ENCODE assay signal across 8 mouse cellular contexts in the genomic region with DNA sequence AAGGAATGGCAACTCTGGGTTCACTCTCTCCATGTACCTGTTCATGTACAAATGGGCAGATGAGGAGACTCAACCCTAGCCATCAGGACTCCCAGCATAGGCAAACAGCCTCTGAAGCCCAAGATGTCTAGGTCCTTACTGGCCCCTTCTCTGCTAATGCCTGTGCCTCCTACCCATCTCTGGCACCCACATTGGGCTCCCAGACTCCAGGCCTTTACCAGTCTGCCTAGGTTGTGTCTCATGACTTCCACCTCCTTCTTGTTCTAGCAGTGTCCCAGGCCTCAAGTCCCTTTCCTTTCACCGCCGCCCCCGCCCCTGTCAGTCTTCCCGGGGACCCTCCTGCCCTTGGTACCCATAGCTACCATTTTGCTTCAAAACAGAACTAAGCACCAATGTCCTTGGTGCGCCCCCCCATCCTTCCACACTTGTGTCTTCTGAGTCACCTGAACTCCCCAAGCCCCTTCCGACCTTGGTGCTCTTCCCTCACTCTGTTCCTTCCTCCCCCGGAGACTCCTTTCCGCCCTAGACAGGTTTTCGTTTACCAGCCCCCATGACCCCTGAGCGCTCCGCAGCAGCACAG. TPM values are rescaled to one million over a fixed set of nuclear protein-coding genes. Genes with fewer than 3 reads are reported as not detected.
DNase-seq lines count a peak whose midpoint lies in the region; ATAC-seq and TF ChIP-seq lines count a peak whose summit lies in the region.

No protein-coding gene starts in this region.

- H3K27ac ChIP-seq in heart, embryonic 11.5 days (ENCODE audit: low read depth, low read length): peak overlapping the region; percentile 81
- H3K27ac ChIP-seq in forebrain, embryonic 12.5 days: no peak overlapping the region
- no peak overlapping the region for H3K27ac ChIP-seq in limb, embryonic 15.5 days

- H3K9ac ChIP-seq in heart, embryonic 11.5 days (ENCODE audit: low read depth, low read length): peak overlapping the region; percentile 89
- H3K9ac ChIP-seq in forebrain, embryonic 12.5 days: peak overlapping the region; percentile 72
- peak overlapping the region; percentile 48 for H3K9ac ChIP-seq in limb, embryonic 15.5 days

- peak overlapping the region; percentile 78 for H3K4me2 ChIP-seq in heart, embryonic 11.5 days
- H3K4me2 ChIP-seq in forebrain, embryonic 12.5 days: peak overlapping the region; percentile 89
- H3K4me2 ChIP-seq in limb, embryonic 15.5 days: peak overlapping the region; percentile 80

- peaks cover 29% of the 10 kb centered on the region for H3K4me1 ChIP-seq in heart, embryonic 11.5 days (ENCODE audit: control insufficient read depth, insufficient read depth, low read length)
- H3K4me1 ChIP-seq in G1E (ENCODE audit: insufficient read depth, low read depth, low read length): peaks cover 15% of the 10 kb centered on the region
- peaks cover 28% of the 10 kb centered on the region for H3K4me1 ChIP-seq in forebrain, embryonic 12.5 days
- peaks cover 38% of the 10 kb centered on the region for H3K4me1 ChIP-seq in limb, embryonic 15.5 days

- peak overlapping the region; percentile 77 for H3K4me3 ChIP-seq in heart, embryonic 11.5 days (ENCODE audit: low read depth, low read length)
- H3K4me3 ChIP-seq in G1E (ENCODE audit: low read depth, low read length): peak overlapping the region; percentile 69; the same call in 1 of the 2 replicates
- peak overlapping the region; percentile 79 for H3K4me3 ChIP-seq in forebrain, embryonic 12.5 days (replicated peaks)
- peak overlapping the region; percentile 76 for H3K4me3 ChIP-seq in limb, embryonic 15.5 days

- ATAC-seq in heart, embryonic 11.5 days (replicated peaks; ENCODE audit: insufficient number of reproducible peaks, low FRiP score, low TSS enrichment): no peak
- ATAC-seq in G1E (ENCODE audit: extremely low read depth, insufficient number of reproducible peaks, low FRiP score, poor library complexity, severe bottlenecking): no peak
- ATAC-seq in forebrain, embryonic 12.5 days (ENCODE audit: low FRiP score): no peak
- no peak for ATAC-seq in limb, embryonic 15.5 days (ENCODE audit: insufficient number of reproducible peaks, low FRiP score, low TSS enrichment, low read depth)
- ATAC-seq in activated CD4-positive, CD25-positive, alpha-beta regulatory T cell, adult 4 months: no peak

- no peak for DNase-seq in heart, adult 18-20 months
- DNase-seq in G1E (ENCODE audit: low spot score): no peak
- DNase-seq in testis, postnatal 10 days (ENCODE audit: low spot score): peak; percentile 47
- DNase-seq in ovary, adult 18-20 months (ENCODE audit: low spot score): no peak

- TF ChIP-seq CTCF in G1E (IDR thresholded peaks at IDR 0.05; ENCODE audit: low read depth, low read length): no peak

- 0 out of 2 replicates have a peak, but pooled peaks cover 2% of the 10 kb centered on the region for H3K27me3 ChIP-seq in heart, embryonic 11.5 days (ENCODE audit: control insufficient read depth, insufficient read depth, low read length)
- H3K27me3 ChIP-seq in G1E (ENCODE audit: insufficient read depth, low read length): peaks cover 44% of the 10 kb centered on the region
- peaks cover 49% of the 10 kb centered on the region for H3K27me3 ChIP-seq in forebrain, embryonic 12.5 days
- 0 out of 2 replicates have a peak, but pooled peaks cover 3% of the 10 kb centered on the region for H3K27me3 ChIP-seq in limb, embryonic 15.5 days

- H3K9me3 ChIP-seq in heart, embryonic 11.5 days (replicated peaks; ENCODE audit: control insufficient read depth, low read length): no peaks in the 10 kb centered on the region
- H3K9me3 ChIP-seq in G1E (replicated peaks): peaks cover 8% of the 10 kb centered on the region; the same call in 1 of the 2 replicates
- H3K9me3 ChIP-seq in forebrain, embryonic 12.5 days: no peaks in the 10 kb centered on the region
- H3K9me3 ChIP-seq in limb, embryonic 15.5 days: no peaks in the 10 kb centered on the region

- no peaks in the 10 kb centered on the region for H3K36me3 ChIP-seq in heart, embryonic 11.5 days (ENCODE audit: control insufficient read depth, insufficient read depth, low read length)
- H3K36me3 ChIP-seq in G1E (replicated peaks): no peaks in the 10 kb centered on the region
- no peaks in the 10 kb centered on the region for H3K36me3 ChIP-seq in forebrain, embryonic 12.5 days (replicated peaks)
- no peaks in the 10 kb centered on the region for H3K36me3 ChIP-seq in limb, embryonic 15.5 days

- 20% methylated on average over 11 of the region's 11 CpGs for WGBS in heart, embryonic 11.5 days (ENCODE audit: insufficient replicate concordance)
- 31% methylated on average over 11 of the region's 11 CpGs for WGBS in forebrain, embryonic 12.5 days
- WGBS in limb, embryonic 15.5 days: 32% methylated on average over 11 of the region's 11 CpGs

RNA-seq across cellular contexts. Expression of a gene that starts 0.7 kb away (rescaled TPM):
- 14.6 and 22.2 TPM in 2 replicates for polyA plus RNA-seq in heart, embryonic 11.5 days (2014; fragmentation: Nextera tagmentation; extraction: Ambion mirVana)
- 10 to 100 TPM; 78.7 to 79.5 TPM for total RNA-seq in heart, adult 18-20 months (2021)
- total RNA-seq in G1E (2014; fragmentation: Nextera tagmentation) (not detected in 2 replicates), G1E (2017) (not detected in 2 replicates)
- polyA plus RNA-seq in G1E (2012): not detected in 2 replicates
- polyA plus RNA-seq in forebrain, embryonic 12.5 days (2016; fragmentation: Nextera tagmentation; extraction: Ambion mirVana): 3.9 and 4.2 TPM in 2 replicates
- 10.2 and 14.5 TPM in 2 replicates for polyA plus RNA-seq in limb, embryonic 15.5 days (2015; fragmentation: Nextera tagmentation; extraction: Ambion mirVana)
- polyA plus RNA-seq in activated CD4-positive, CD25-positive, alpha-beta regulatory T cell, adult 4 months (2017; shearing (Covaris generic)): not detected

RNA-seq across cellular contexts. Expression of a gene that starts 29.1 kb away (rescaled TPM):
- polyA plus RNA-seq in heart, embryonic 11.5 days (2014; fragmentation: Nextera tagmentation; extraction: Ambion mirVana): 31.2 and 34.0 TPM in 2 replicates
- 10 to 100 TPM; 12.8 to 15.9 TPM for total RNA-seq in heart, adult 18-20 months (2021)
- total RNA-seq in G1E (2014; fragmentation: Nextera tagmentation): 29.8 and 34.6 TPM in 2 replicates
- total RNA-seq in G1E (2017): 13.4 and 13.7 TPM in 2 replicates
- 7.3 and 7.8 TPM in 2 replicates for polyA plus RNA-seq in G1E (2012)
- 75.6 and 84.0 TPM in 2 replicates for polyA plus RNA-seq in forebrain, embryonic 12.5 days (2016; fragmentation: Nextera tagmentation; extraction: Ambion mirVana)
- 37.7 and 41.3 TPM in 2 replicates for polyA plus RNA-seq in limb, embryonic 15.5 days (2015; fragmentation: Nextera tagmentation; extraction: Ambion mirVana)
- polyA plus RNA-seq in activated CD4-positive, CD25-positive, alpha-beta regulatory T cell, adult 4 months (2017; shearing (Covaris generic)): 10 to 100 TPM; 19.7 to 21.8 TPM

RNA-seq across cellular contexts. Expression of a gene that starts 34.3 kb away (rescaled TPM):
- 14.1 and 18.3 TPM in 2 replicates for polyA plus RNA-seq in heart, embryonic 11.5 days (2014; fragmentation: Nextera tagmentation; extraction: Ambion mirVana)
- total RNA-seq in heart, adult 18-20 months (2021): 10 to 100 TPM; 17.3 to 22.8 TPM
- total RNA-seq in G1E (2014; fragmentation: Nextera tagmentation): 20.0 and 24.8 TPM in 2 replicates
- 21.7 and 21.8 TPM in 2 replicates for total RNA-seq in G1E (2017)
- polyA plus RNA-seq in G1E (2012): 0.81 and 1.2 TPM in 2 replicates
- 12.8 and 15.2 TPM in 2 replicates for polyA plus RNA-seq in forebrain, embryonic 12.5 days (2016; fragmentation: Nextera tagmentation; extraction: Ambion mirVana)
- 15.9 and 18.1 TPM in 2 replicates for polyA plus RNA-seq in limb, embryonic 15.5 days (2015; fragmentation: Nextera tagmentation; extraction: Ambion mirVana)
- 10 to 100 TPM; 37.5 to 67.2 TPM for polyA plus RNA-seq in activated CD4-positive, CD25-positive, alpha-beta regulatory T cell, adult 4 months (2017; shearing (Covaris generic))
